Mouse (Mus musculus) embryonic facial prominence, embryonic 11.5 days (tissue): Measurements from ENCODE around the gene Igfbp6. TPM values are rescaled to one million over a fixed set of nuclear protein-coding genes. Genes with fewer than 3 reads are reported as not detected.

Experiments used
- ATAC-seq: fragments of 200-750 bp; cut with Nextera tagmentation; replicated peaks from 2 replicates; pipeline ENCODE4 v1.8.0; 2017; ENCODE audit warnings: low read depth; ENCODE audit not compliant: insufficient number of reproducible peaks, low FRiP score, low TSS enrichment
- DNase-seq: peaks from one replicate; pipeline ENCODE4 v3.0.0-alpha.2; 2015; ENCODE audit warnings: low spot score
- H3K27ac ChIP-seq: fragments of 300-500 bp; sonication (generic); replicated peaks from 2 replicates; pipeline ENCODE4 v1.5.1; 2014; ENCODE audit warnings: mild to moderate bottlenecking, low read depth, low read length, control low read depth
- H3K27me3 ChIP-seq: fragments of 300-500 bp; sonication (generic); 2 replicates; pipeline ENCODE4 v1.6.1; 2014; ENCODE audit warnings: mild to moderate bottlenecking, low read length, moderate library complexity, mixed read lengths; ENCODE audit not compliant: control insufficient read depth, insufficient read depth
- H3K36me3 ChIP-seq: fragments of 300-500 bp; sonication (generic); replicated peaks from 2 replicates; pipeline ENCODE4 v1.6.1; 2014; ENCODE audit warnings: low read depth, mild to moderate bottlenecking, low read length, moderate library complexity, mixed read lengths; ENCODE audit not compliant: control insufficient read depth, insufficient read depth
- H3K4me1 ChIP-seq: fragments of 300-500 bp; sonication (generic); 2 replicates; pipeline ENCODE4 v1.6.1; 2014; ENCODE audit warnings: low read length, mixed read lengths; ENCODE audit not compliant: control insufficient read depth, insufficient read depth
- H3K4me2 ChIP-seq: fragments of 300-500 bp; sonication (generic); 2 replicates; pipeline ENCODE4 v1.6.1; 2014; ENCODE audit warnings: low read depth, mild to moderate bottlenecking, control low read depth, low read length, moderate library complexity
- H3K4me3 ChIP-seq: fragments of 300-500 bp; sonication (generic); 2 replicates; pipeline ENCODE4 v1.5.1; 2014; ENCODE audit warnings: low read depth, low read length, control low read depth
- H3K9ac ChIP-seq: fragments of 300-500 bp; sonication (generic); replicated peaks from 2 replicates; pipeline ENCODE4 v1.6.1; 2014; ENCODE audit warnings: mild to moderate bottlenecking, control low read depth, low read length
- H3K9me3 ChIP-seq: fragments of 300-500 bp; sonication (generic); replicated peaks from 2 replicates; pipeline ENCODE4 v1.6.1; 2016; ENCODE audit warnings: mild to moderate bottlenecking, low read length, inconsistent platforms, mixed read lengths; ENCODE audit not compliant: control insufficient read depth
- WGBS: fragments of 180-500 bp; shearing (Covaris S2); extraction: QIAGEN DNeasy Blood & Tissue Kit; methylation state at CpG from one replicate; pipeline ENCODE4 v1.1.7; 2014; 5-methylcytosine and 5-hydroxymethylcytosine counted together
- polyA plus RNA-seq: library from polyadenylated mRNA; unstranded; fragments of >200 nt; fragmentation: Nextera tagmentation; extraction: Ambion mirVana; gene quantifications from 2 replicates; pipeline ENCODE4 v1.2.1, GENCODE M21; 2014

Gene Igfbp6
- polyA plus RNA-seq, 1 experiment from 2014 or later: not detected

DNA sequence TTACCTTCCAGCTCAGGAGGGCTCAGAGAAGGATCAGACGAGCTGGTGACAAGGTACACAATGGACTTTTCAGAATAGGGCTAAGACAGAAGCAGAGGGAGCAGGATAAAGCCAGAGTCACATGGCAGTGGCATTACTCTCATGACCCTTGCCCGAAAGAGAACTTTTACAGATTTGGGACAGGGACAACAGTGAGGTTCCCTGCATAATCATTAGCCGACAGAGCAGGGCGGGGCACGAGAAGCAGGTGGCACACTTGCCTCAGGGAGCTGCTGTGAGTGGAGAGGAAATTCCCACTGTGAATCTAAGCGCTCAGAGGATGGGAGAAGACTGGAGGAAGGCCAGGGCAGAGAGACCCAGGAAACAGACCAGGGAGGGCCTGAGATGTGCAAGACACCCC, 44.7 kb downstream of the Igfbp6 start:
- no peaks in the 10 kb centered on the region for H3K4me1 ChIP-seq
- H3K9me3 ChIP-seq: no peaks in the 10 kb centered on the region
- H3K27me3 ChIP-seq: no peaks in the 10 kb centered on the region
- ATAC-seq (no peak), DNase-seq (no peak)
- H3K36me3 ChIP-seq: no peaks in the 10 kb centered on the region
- no peak overlapping the region for H3K4me3 ChIP-seq
- H3K27ac ChIP-seq: no peak overlapping the region
- H3K4me2 ChIP-seq: no peak overlapping the region
- 62% methylated on average over 6 of the region's 6 CpGs for WGBS
- H3K9ac ChIP-seq: no peak overlapping the region

DNA sequence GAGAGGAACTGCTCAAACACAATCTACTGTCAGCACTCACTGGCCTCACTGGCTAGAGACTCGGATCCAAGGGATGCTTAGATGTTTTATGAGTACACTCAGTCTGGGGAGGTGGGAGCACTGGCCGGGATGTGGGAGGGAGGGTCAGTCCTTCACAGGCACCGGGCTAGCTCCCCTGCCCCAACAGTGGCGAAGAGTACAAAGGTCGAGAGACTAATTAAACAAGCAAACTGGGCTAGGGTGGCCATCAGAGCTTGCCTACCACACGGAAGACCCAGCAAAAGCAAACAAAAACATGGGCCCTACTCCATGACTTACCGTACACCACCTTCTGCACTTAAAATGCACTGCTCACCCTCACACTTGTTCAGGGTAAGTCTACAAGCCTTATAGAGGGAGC, 47.5 kb downstream of the Igfbp6 start:
- Histone ChIP-seq H3K4me2 (no peak overlapping the region), H3K9ac (no peak overlapping the region), H3K9me3 (no peaks in the 10 kb centered on the region), H3K27ac (no peak overlapping the region), H3K27me3 (no peaks in the 10 kb centered on the region), H3K4me3 (no peak overlapping the region), H3K4me1 (no peaks in the 10 kb centered on the region), H3K36me3 (no peaks in the 10 kb centered on the region)
- no peak for DNase-seq
- ATAC-seq: no peak
- 60% methylated on average over 7 of the region's 7 CpGs for WGBS

DNA sequence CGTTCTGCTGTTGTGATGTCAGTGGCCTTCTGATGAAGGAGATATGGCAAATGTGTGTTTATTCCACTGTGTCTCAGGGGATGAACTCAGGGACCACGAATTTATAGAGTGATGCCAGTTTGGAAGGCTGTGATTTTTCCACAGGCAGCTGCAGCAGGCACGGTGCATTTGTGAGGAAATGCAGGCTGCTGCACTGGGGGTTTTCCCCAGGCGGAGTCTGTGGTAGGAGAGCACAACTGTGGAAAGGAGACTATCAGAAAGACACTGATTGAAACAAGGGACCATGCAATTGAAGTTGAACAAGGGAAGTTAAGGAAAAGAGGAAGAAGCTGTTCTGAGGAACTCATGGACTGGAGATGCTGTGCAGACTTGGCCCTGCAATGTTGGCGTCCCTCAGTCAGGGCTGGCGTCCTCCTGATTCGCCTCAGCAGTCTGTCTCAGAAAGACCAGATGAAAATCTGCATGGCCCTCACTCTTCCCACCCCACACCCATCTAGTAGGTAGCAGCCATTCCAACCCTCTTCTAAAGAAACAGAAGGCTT, 48.2 kb downstream of the Igfbp6 start:
- no peaks in the 10 kb centered on the region for H3K9me3 ChIP-seq
- H3K4me1 ChIP-seq: no peaks in the 10 kb centered on the region
- ATAC-seq (no peak), DNase-seq (no peak)
- no peak overlapping the region for H3K27ac ChIP-seq
- no peak overlapping the region for H3K9ac ChIP-seq
- no peak overlapping the region for H3K4me2 ChIP-seq
- H3K36me3 ChIP-seq: no peaks in the 10 kb centered on the region
- 73% methylated on average over 7 of the region's 7 CpGs for WGBS
- no peak overlapping the region for H3K4me3 ChIP-seq
- no peaks in the 10 kb centered on the region for H3K27me3 ChIP-seq

DNA sequence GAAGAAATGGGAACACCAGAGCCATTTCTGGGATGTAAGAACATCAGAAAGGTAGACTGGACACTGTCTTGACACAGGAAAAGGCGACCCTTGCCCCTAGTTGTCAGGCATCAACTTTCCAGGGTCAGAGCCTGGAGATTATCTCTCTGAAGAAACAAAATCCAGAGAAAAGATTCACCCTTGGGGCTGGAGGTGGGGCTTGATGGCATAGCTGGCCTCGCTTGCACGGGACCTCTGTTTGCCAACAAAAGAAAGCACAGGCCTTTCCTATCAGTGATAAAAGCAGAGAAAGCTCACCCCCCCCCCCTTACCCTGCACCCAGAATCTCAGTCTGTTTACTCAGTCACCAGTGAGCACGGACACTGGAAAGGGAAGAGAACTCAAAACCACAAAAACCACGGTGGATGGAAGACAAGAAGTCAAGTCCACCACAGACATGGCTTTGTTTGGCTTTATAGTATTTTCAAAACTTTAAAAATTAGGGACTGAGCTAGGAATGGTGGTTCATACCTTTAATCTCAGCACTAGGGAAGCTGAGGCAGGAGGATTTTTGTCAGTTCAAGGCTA, 48.7 kb downstream of the Igfbp6 start:
- no peak overlapping the region for H3K4me3 ChIP-seq
- H3K4me1 ChIP-seq: no peaks in the 10 kb centered on the region
- 47% methylated on average over 5 of the region's 5 CpGs for WGBS
- no peak overlapping the region for H3K9ac ChIP-seq
- no peaks in the 10 kb centered on the region for H3K36me3 ChIP-seq
- H3K4me2 ChIP-seq: no peak overlapping the region
- no peaks in the 10 kb centered on the region for H3K27me3 ChIP-seq
- no peak overlapping the region; the same call in 1 of the 2 replicates for H3K27ac ChIP-seq
- DNase-seq (no peak), ATAC-seq (no peak)
- H3K9me3 ChIP-seq: no peaks in the 10 kb centered on the region

DNA sequence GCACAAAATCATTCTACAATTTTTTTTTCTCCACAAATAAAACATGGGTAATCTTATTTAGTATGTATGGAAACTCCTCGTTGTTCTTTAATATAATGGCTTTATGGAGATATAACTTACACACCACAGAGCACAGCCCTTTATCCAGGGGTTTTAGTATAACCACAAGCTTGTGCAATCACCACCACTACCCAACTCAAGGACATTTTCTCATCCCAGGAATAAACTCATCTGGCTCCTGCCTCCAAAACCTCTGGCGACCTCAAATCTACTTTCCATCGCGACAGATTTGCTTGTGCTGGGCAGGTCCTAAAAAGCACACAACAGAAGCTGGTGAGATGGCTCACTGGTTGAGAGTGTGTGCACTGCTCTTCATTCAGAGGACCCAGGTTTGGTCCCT, 49.5 kb downstream of the Igfbp6 start:
- Histone ChIP-seq H3K9ac (no peak overlapping the region), H3K9me3 (no peaks in the 10 kb centered on the region), H3K4me1 (no peaks in the 10 kb centered on the region), H3K27me3 (no peaks in the 10 kb centered on the region), H3K4me2 (no peak overlapping the region), H3K27ac (no peak overlapping the region), H3K36me3 (no peaks in the 10 kb centered on the region), H3K4me3 (no peak overlapping the region)
- ATAC-seq (no peak), DNase-seq (no peak)
- 89% methylated on average over 4 of the region's 4 CpGs for WGBS

DNA sequence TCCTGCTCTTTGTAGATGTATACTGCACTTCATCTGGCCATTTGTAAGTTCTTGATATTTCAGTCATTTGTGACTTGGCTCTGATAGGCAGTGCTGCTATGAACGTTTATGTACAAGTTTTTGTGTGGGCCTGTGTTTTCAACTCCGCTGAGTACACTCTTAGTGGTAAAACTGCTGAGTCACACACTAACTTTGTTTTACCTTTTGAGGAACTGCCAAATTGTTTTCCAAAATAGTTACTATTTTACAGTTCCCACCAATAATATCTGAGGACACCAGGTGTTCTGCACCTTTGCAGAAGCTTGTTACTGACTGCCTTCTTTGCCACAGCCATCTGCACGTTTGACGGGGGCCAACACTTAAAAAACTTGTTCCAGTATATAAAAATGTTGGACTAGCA, 50.3 kb downstream of the Igfbp6 start:
- Histone ChIP-seq H3K4me3 (no peak overlapping the region), H3K4me1 (no peaks in the 10 kb centered on the region), H3K27ac (no peak overlapping the region), H3K4me2 (no peak overlapping the region), H3K36me3 (no peaks in the 10 kb centered on the region), H3K27me3 (no peaks in the 10 kb centered on the region), H3K9me3 (no peaks in the 10 kb centered on the region), H3K9ac (no peak overlapping the region)
- DNase-seq: no peak
- 82% methylated on average over 4 of the region's 4 CpGs for WGBS
- ATAC-seq: no peak

DNA sequence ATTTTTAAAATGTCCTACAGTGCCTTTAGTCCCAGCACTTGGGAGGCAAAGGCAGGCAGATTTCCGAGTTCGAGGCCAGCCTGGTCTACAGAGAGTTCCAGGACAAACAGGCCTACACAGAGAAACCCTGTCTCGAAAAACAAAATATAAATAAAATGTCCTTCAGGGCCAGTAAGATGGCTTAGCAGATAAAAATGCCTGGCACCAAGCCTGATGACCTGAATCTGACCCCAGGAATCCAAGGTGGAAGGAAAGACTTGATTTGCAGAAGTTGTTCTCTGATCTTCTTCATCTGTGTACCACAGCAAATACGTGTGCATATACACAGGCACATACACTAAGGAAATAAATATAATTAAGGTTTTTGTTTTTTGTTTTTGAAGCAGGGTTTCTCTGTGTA, 51.2 kb downstream of the Igfbp6 start:
- no peak overlapping the region for H3K4me2 ChIP-seq
- H3K9me3 ChIP-seq: no peaks in the 10 kb centered on the region
- H3K4me1 ChIP-seq: no peaks in the 10 kb centered on the region
- H3K4me3 ChIP-seq: no peak overlapping the region
- no peak overlapping the region for H3K9ac ChIP-seq
- no peaks in the 10 kb centered on the region for H3K27me3 ChIP-seq
- no peak for ATAC-seq
- WGBS: 77% methylated on average over 4 of the region's 4 CpGs
- H3K36me3 ChIP-seq: no peaks in the 10 kb centered on the region
- H3K27ac ChIP-seq: no peak overlapping the region
- DNase-seq: no peak

DNA sequence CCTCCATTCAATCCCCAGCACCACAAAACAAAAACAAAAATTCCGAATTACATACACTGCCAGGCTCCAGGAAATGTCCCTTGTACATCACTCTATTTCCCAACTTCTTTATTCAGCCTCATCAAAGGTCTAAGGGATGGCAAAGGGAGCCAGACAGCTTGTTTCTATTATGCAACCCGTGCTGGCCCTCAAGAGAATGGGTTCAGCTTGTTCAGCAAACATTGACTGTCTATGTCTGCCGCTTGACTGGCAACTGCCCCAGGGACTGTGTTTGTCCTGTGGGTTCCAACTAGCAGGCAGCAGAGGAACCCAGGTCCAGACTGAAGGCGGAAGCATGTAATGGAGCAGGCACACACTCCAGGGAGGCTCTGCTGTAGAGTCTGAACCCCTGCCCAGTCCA, 54.7 kb downstream of the Igfbp6 start:
- 83% methylated on average over 4 of the region's 4 CpGs for WGBS

More for the DNA sequence above, 54.7 kb downstream of the Igfbp6 start:
- Histone ChIP-seq H3K4me3 (no peak overlapping the region), H3K27ac (no peak overlapping the region; the same call in 1 of the 2 replicates), H3K27me3 (no peaks in the 10 kb centered on the region), H3K4me2 (no peak overlapping the region), H3K4me1 (no peaks in the 10 kb centered on the region), H3K9ac (no peak overlapping the region), H3K9me3 (no peaks in the 10 kb centered on the region), H3K36me3 (no peaks in the 10 kb centered on the region)
- ATAC-seq (no peak), DNase-seq (no peak)
